Mouse (Mus musculus) neural tube, embryonic 14.5 days (tissue): Measurements from ENCODE around the gene Irf1. TPM values are rescaled to one million over a fixed set of nuclear protein-coding genes. Genes with fewer than 3 reads are reported as not detected.
A peak's percentile ranks its signal among the peaks of the same experiment; 100 is the strongest.

Experiments used
- ATAC-seq: fragments of 200-750 bp; cut with Nextera tagmentation; 2 replicates; pipeline ENCODE4 v1.8.0; 2017; ENCODE audit warnings: low read depth, mild to moderate bottlenecking, moderate TSS enrichment, moderate library complexity
- H3K27ac ChIP-seq: fragments of 300-500 bp; sonication (generic); 2 replicates; pipeline ENCODE4 v1.5.1; 2014; ENCODE audit warnings: low read depth, mild to moderate bottlenecking, control low read depth, low read length, moderate library complexity, mixed read lengths
- H3K27me3 ChIP-seq: fragments of 300-500 bp; sonication (generic); 2 replicates; pipeline ENCODE4 v1.6.1; 2014; ENCODE audit warnings: low read length; ENCODE audit not compliant: control insufficient read depth, insufficient read depth
- H3K36me3 ChIP-seq: fragments of 300-500 bp; sonication (generic); 2 replicates; pipeline ENCODE4 v1.6.1; 2014; ENCODE audit warnings: low read length, mixed read lengths; ENCODE audit not compliant: control insufficient read depth, insufficient read depth
- H3K4me1 ChIP-seq: fragments of 300-500 bp; sonication (generic); 2 replicates; pipeline ENCODE4 v1.6.1; 2014; ENCODE audit warnings: low read length; ENCODE audit not compliant: control insufficient read depth, insufficient read depth
- H3K4me2 ChIP-seq: fragments of 300-500 bp; sonication (generic); 2 replicates; pipeline ENCODE4 v1.6.1; 2014; ENCODE audit warnings: mild to moderate bottlenecking, low read depth, low read length, control low read depth
- H3K4me3 ChIP-seq: fragments of 300-500 bp; sonication (generic); 2 replicates; pipeline ENCODE4 v1.5.1; 2014; ENCODE audit warnings: low read depth, low read length, control low read depth, mixed read lengths
- H3K9ac ChIP-seq: fragments of 300-500 bp; sonication (generic); replicated peaks from 2 replicates; pipeline ENCODE4 v1.6.1; 2014; ENCODE audit warnings: low read depth, mild to moderate bottlenecking, control low read depth, low read length, mixed read lengths
- H3K9me3 ChIP-seq: fragments of 300-500 bp; sonication (generic); 2 replicates; pipeline ENCODE4 v1.6.1; 2016; ENCODE audit warnings: low read length; ENCODE audit not compliant: control insufficient read depth
- WGBS: fragments of 180-500 bp; shearing (Covaris S2); extraction: QIAGEN DNeasy Blood & Tissue Kit; methylation state at CpG from one replicate; pipeline ENCODE4 v1.1.7; 2014; 5-methylcytosine and 5-hydroxymethylcytosine counted together
- polyA plus RNA-seq: library from polyadenylated mRNA; unstranded; fragments of >200 nt; fragmentation: Nextera tagmentation; extraction: Ambion mirVana; gene quantifications from 2 replicates; pipeline ENCODE4 v1.2.1, GENCODE M21; 2014

The Irf1 gene
- polyA plus RNA-seq, 1 experiment from 2014 or later, result 1.4 TPM

DNA sequence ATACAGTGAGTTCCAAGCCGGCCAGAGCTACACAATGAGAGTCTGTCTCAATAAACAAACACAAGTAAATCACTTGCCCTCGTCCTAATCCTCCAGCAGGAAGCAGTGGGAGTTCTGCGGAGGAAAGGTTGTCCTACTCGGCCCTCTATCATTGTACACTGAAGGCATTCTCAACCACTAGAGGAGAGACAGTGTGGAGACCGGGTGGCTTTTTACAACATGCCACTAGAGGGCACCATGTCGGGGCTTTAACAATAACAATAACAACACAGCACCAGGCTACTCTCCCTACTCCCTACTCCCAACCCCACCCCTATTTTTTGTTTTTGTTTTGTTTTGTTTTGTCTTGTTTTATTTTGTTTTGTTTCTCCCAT lies 32.3 kb upstream of the Irf1 start:
- H3K9ac ChIP-seq, result no peak overlapping the region
- no peak overlapping the region for H3K4me3 ChIP-seq
- ATAC-seq, result peak; percentile 54; the same call in 1 of the 2 replicates
- 35% methylated on average over 6 of the region's 6 CpGs for WGBS
- no peaks in the 10 kb centered on the region for H3K4me1 ChIP-seq
- no peak overlapping the region for H3K4me2 ChIP-seq
- H3K36me3 ChIP-seq, result no peaks in the 10 kb centered on the region
- no peak overlapping the region for H3K27ac ChIP-seq
- H3K27me3 ChIP-seq, result no peaks in the 10 kb centered on the region
- H3K9me3 ChIP-seq, result no peaks in the 10 kb centered on the region

GRCm38 (mm10) chr11:53742353-53742752 lies 27.5 kb upstream of the Irf1 start:
- Histone ChIP-seq H3K36me3 (no peaks in the 10 kb centered on the region), H3K4me2 (no peak overlapping the region), H3K9me3 (no peaks in the 10 kb centered on the region), H3K9ac (no peak overlapping the region), H3K27ac (no peak overlapping the region), H3K4me3 (no peak overlapping the region), H3K27me3 (no peaks in the 10 kb centered on the region), H3K4me1 (no peaks in the 10 kb centered on the region)
- WGBS, result 47% methylated on average over 5 of the region's 5 CpGs
- ATAC-seq, result no peak

GRCm38 (mm10) chr11:53745260-53745659 lies 24.6 kb upstream of the Irf1 start:
- WGBS, result 94% methylated on average over 2 of the region's 2 CpGs
- H3K4me1 ChIP-seq, result no peaks in the 10 kb centered on the region
- no peaks in the 10 kb centered on the region for H3K36me3 ChIP-seq
- no peak overlapping the region for H3K9ac ChIP-seq
- no peak overlapping the region for H3K4me3 ChIP-seq
- no peak overlapping the region for H3K27ac ChIP-seq
- no peaks in the 10 kb centered on the region for H3K27me3 ChIP-seq
- ATAC-seq, result no peak
- no peak overlapping the region for H3K4me2 ChIP-seq
- no peaks in the 10 kb centered on the region for H3K9me3 ChIP-seq

DNA sequence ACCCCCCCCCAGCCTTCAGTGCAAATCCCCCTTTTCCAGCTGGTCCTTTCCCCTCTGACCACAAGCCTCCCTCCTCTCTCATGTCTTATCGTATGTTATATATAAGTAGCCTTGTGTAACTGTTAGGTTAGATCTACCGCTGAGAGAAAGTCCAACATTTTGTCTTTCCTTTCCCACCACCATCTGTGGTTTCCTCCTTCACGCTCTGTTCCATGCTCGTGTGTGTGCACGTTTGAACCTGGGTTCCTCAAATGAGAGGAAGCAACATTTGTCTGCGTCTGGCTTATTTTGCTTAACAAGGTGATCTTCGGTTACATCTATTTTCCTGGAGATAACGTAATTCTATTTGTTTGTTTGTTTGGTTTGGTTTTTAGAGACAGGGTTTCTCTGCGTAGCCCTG lies 21.8 kb upstream of the Irf1 start:
- Histone ChIP-seq H3K4me1 (no peaks in the 10 kb centered on the region), H3K9ac (no peak overlapping the region), H3K36me3 (no peaks in the 10 kb centered on the region), H3K27me3 (no peaks in the 10 kb centered on the region), H3K27ac (no peak overlapping the region), H3K4me3 (no peak overlapping the region), H3K9me3 (no peaks in the 10 kb centered on the region), H3K4me2 (no peak overlapping the region)
- WGBS, result 91% methylated on average over 9 of the region's 9 CpGs
- no peak for ATAC-seq

DNA sequence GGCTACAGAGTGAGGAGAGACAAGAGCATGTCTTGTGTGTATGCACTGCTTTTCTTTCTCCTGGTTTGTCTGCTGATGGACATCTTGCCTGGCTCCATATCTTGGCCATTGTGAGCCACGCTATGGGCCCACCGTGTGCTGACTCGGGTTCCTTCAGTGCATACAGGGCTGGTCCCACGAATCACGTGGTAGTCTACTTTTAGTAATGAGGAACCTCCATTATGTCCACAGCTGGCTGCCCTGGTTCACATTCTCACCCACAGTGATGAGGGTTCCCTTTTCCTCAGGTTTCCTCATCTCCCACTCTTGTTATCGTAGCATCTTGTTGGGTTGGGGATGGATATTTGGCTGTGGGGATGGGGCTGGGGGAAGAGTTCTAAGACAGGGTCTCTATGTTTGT lies 21.2 kb upstream of the Irf1 start:
- WGBS, result 92% methylated on average over 6 of the region's 6 CpGs
- ATAC-seq, result no peak
- H3K36me3 ChIP-seq, result no peaks in the 10 kb centered on the region
- no peaks in the 10 kb centered on the region for H3K27me3 ChIP-seq
- H3K9ac ChIP-seq, result no peak overlapping the region
- H3K4me3 ChIP-seq, result no peak overlapping the region
- no peaks in the 10 kb centered on the region for H3K4me1 ChIP-seq
- H3K9me3 ChIP-seq, result no peaks in the 10 kb centered on the region
- no peak overlapping the region for H3K27ac ChIP-seq
- H3K4me2 ChIP-seq, result no peak overlapping the region

- Histone ChIP-seq H3K36me3 (no peaks in the 10 kb centered on the region), H3K4me3 (no peak overlapping the region), H3K9ac (no peak overlapping the region), H3K4me1 (no peaks in the 10 kb centered on the region), H3K4me2 (no peak overlapping the region), H3K9me3 (no peaks in the 10 kb centered on the region), H3K27ac (no peak overlapping the region), H3K27me3 (no peaks in the 10 kb centered on the region)
- WGBS, result 75% methylated on average over 4 of the region's 4 CpGs
- ATAC-seq, result no peak
Observed at GRCm38 (mm10) chr11:53749306-53749705, 20.5 kb upstream of the Irf1 start.

DNA sequence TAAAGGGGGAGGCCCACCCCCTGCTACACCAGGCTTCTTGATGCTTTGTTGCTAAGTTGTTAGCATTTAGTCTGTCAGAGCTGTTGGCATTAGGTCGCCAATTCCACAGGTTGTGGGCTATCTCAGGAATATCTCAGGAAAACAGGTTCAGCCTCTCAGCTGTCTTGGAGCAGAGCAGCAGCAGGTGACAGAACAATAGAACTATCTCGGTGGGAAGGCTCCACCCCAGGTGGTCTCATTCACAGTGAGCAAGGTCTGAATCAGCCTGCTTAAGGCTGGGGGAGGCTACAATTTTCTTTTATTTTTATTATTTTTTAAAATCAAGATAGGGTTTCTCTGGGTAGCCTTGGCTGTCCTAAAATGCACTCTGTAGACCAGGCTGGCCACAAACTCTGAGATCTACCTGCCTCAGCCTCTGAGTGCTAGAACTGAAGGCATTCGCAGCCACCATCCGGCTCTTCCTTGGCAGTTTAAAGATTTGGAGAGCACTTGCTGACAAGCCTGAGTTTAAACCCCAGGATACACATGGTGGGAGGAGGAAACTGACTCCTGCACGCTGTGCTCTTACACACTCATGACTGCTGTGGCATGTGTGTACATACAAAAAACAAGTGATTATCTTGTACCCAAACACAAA lies 20.0 kb upstream of the Irf1 start:
- H3K27me3 ChIP-seq, result no peaks in the 10 kb centered on the region
- H3K4me3 ChIP-seq, result no peak overlapping the region
- H3K9me3 ChIP-seq, result no peaks in the 10 kb centered on the region
- no peaks in the 10 kb centered on the region for H3K4me1 ChIP-seq
- no peaks in the 10 kb centered on the region for H3K36me3 ChIP-seq
- H3K4me2 ChIP-seq, result no peak overlapping the region
- 55% methylated on average over 5 of the region's 5 CpGs for WGBS
- H3K9ac ChIP-seq, result no peak overlapping the region
- no peak for ATAC-seq
- no peak overlapping the region for H3K27ac ChIP-seq

GRCm38 (mm10) chr11:53755011-53755595 lies 14.7 kb upstream of the Irf1 start:
- ATAC-seq, result no peak
- no peaks in the 10 kb centered on the region for H3K36me3 ChIP-seq
- H3K4me1 ChIP-seq, result no peaks in the 10 kb centered on the region
- H3K27ac ChIP-seq, result no peak overlapping the region
- H3K27me3 ChIP-seq, result no peaks in the 10 kb centered on the region
- H3K9me3 ChIP-seq, result no peaks in the 10 kb centered on the region
- no peak overlapping the region for H3K4me3 ChIP-seq
- WGBS, result 82% methylated on average over 12 of the region's 12 CpGs
- no peak overlapping the region for H3K9ac ChIP-seq
- H3K4me2 ChIP-seq, result no peak overlapping the region

DNA sequence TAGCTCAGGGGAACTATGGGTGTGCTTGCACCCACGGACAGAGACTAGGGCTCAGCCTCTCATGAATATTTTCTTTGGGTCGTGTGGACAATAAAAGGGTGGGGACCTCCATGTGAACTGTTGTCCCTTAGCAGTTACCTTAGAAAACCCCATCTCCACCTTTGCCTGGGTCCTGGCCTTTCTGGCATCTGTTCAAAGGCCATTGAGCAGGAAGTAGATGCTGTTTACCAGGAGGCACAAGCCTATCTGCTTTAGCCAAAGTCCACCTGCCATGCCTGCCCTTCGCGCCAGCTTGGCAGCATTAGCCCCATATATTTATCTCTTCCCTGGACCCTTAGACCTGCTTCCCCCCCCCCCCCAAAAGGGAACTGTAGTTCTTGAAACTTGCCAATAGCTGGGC lies 12.2 kb upstream of the Irf1 start:
- WGBS, result 88% methylated on average over 4 of the region's 4 CpGs
- no peak for ATAC-seq
- no peaks in the 10 kb centered on the region for H3K9me3 ChIP-seq

More for the DNA sequence above, 12.2 kb upstream of the Irf1 start:
- H3K4me2 ChIP-seq, result no peak overlapping the region
- no peaks in the 10 kb centered on the region for H3K4me1 ChIP-seq
- no peak overlapping the region for H3K9ac ChIP-seq
- H3K36me3 ChIP-seq, result no peaks in the 10 kb centered on the region
- H3K27me3 ChIP-seq, result peaks cover 6% of the 10 kb centered on the region; the same call in 1 of the 2 replicates
- no peak overlapping the region for H3K4me3 ChIP-seq
- H3K27ac ChIP-seq, result no peak overlapping the region
